Mouse (Mus musculus) embryonic facial prominence, embryonic 11.5 days (tissue): ENCODE measurements around the gene Tppp2. TPM values are rescaled to one million over a fixed set of nuclear protein-coding genes. Genes with fewer than 3 reads are reported as not detected.

ENCODE experiments used
- ATAC-seq: fragments of 200-750 bp; cut with Nextera tagmentation; replicated peaks from 2 replicates; pipeline ENCODE4 v1.8.0; 2017; ENCODE audit warnings: low read depth; ENCODE audit not compliant: insufficient number of reproducible peaks, low FRiP score, low TSS enrichment
- DNase-seq: peaks from one replicate; pipeline ENCODE4 v3.0.0-alpha.2; 2015; ENCODE audit warnings: low spot score
- H3K27ac ChIP-seq: fragments of 300-500 bp; sonication (generic); replicated peaks from 2 replicates; pipeline ENCODE4 v1.5.1; 2014; ENCODE audit warnings: mild to moderate bottlenecking, low read depth, low read length, control low read depth
- H3K27me3 ChIP-seq: fragments of 300-500 bp; sonication (generic); 2 replicates; pipeline ENCODE4 v1.6.1; 2014; ENCODE audit warnings: mild to moderate bottlenecking, low read length, moderate library complexity, mixed read lengths; ENCODE audit not compliant: control insufficient read depth, insufficient read depth
- H3K36me3 ChIP-seq: fragments of 300-500 bp; sonication (generic); replicated peaks from 2 replicates; pipeline ENCODE4 v1.6.1; 2014; ENCODE audit warnings: low read depth, mild to moderate bottlenecking, low read length, moderate library complexity, mixed read lengths; ENCODE audit not compliant: control insufficient read depth, insufficient read depth
- H3K4me1 ChIP-seq: fragments of 300-500 bp; sonication (generic); 2 replicates; pipeline ENCODE4 v1.6.1; 2014; ENCODE audit warnings: low read length, mixed read lengths; ENCODE audit not compliant: control insufficient read depth, insufficient read depth
- H3K4me2 ChIP-seq: fragments of 300-500 bp; sonication (generic); 2 replicates; pipeline ENCODE4 v1.6.1; 2014; ENCODE audit warnings: low read depth, mild to moderate bottlenecking, control low read depth, low read length, moderate library complexity
- H3K4me3 ChIP-seq: fragments of 300-500 bp; sonication (generic); 2 replicates; pipeline ENCODE4 v1.5.1; 2014; ENCODE audit warnings: low read depth, low read length, control low read depth
- H3K9ac ChIP-seq: fragments of 300-500 bp; sonication (generic); replicated peaks from 2 replicates; pipeline ENCODE4 v1.6.1; 2014; ENCODE audit warnings: mild to moderate bottlenecking, control low read depth, low read length
- H3K9me3 ChIP-seq: fragments of 300-500 bp; sonication (generic); replicated peaks from 2 replicates; pipeline ENCODE4 v1.6.1; 2016; ENCODE audit warnings: mild to moderate bottlenecking, low read length, inconsistent platforms, mixed read lengths; ENCODE audit not compliant: control insufficient read depth
- whole genome bisulfite sequencing: fragments of 180-500 bp; shearing (Covaris S2); extraction: QIAGEN DNeasy Blood & Tissue Kit; methylation state at CpG from one replicate; pipeline ENCODE4 v1.1.7; 2014; 5-methylcytosine and 5-hydroxymethylcytosine counted together
- polyA plus RNA-seq: library from polyadenylated mRNA; unstranded; fragments of >200 nt; fragmentation: Nextera tagmentation; extraction: Ambion mirVana; gene quantifications from 2 replicates; pipeline ENCODE4 v1.2.1, GENCODE M21; 2014

Gene Tppp2
- polyA plus RNA-seq, 1 experiment from 2014 or later = not detected

DNA sequence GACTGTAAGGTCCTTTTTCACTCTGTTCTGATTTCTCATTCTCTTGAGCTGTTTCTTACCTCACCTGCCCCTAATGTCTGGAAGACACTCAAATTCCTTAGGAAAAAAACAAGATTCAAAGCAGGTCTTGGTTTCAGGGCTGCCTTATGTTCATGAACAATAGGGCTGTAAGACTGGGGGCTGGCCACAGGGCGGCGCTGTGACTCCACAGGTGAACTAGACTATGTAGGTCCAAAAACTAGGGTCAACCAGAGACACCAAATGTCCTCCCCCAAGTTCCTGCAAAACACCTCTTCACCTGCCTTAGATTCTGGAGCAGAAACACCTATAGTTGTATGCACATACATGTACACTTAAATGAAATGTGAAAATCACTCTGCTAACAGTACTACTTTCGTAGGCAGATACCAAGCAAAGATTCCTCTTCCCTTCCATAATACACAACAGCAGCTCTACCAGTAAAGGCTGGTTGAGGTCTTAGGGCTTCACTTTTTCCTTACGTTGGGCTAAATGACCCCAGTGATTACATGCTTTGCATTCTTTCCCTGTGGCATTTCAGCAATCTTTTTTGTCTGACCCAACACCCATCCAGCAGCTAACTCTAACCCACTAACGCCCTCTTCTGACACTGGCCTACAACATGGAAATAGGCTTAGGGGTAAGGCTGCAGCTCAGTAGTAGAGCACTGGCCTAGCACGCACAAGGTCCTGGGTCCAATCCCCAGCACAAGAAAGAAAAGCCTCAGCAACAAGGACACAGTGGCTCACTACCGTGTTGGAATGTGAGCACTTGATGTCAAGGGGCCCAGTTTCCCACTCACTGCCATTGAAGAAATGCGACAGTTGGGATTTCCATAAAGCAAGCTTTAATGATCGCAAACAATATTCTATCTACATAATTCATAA, 15.2 kb upstream of the Tppp2 start:
- Histone ChIP-seq H3K27ac (no peak overlapping the region), H3K9ac (no peak overlapping the region), H3K4me3 (no peak overlapping the region), H3K4me2 (no peak overlapping the region), H3K36me3 (no peaks in the 10 kb centered on the region), H3K27me3 (no peaks in the 10 kb centered on the region), H3K9me3 (no peaks in the 10 kb centered on the region), H3K4me1 (no peaks in the 10 kb centered on the region)
- 58% methylated on average over 9 of the region's 9 CpGs for WGBS
- peak; percentile 83 for DNase-seq
- no peak for ATAC-seq

DNA sequence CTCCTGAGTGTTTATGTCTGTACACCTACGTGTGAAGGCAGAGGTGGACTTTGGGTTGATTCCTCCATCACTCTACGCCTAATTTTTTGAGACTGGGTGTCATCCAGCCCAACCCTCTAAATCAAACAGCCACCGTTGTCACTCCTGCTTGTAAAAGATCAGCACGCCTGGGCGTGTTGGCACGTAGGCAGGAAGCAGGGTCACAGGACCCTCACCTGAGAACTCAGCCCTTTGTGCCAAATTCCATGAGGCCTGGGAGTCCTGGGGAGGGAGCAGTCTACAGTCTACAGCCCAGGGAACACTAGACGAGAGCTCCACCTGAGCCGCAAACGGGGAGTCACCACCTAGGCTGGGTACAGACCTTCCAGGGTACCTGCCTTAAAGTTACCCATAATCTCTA, 14.4 kb upstream of the Tppp2 start:
- Histone ChIP-seq H3K9ac (no peak overlapping the region), H3K27ac (no peak overlapping the region; the same call in 1 of the 2 replicates), H3K4me1 (no peaks in the 10 kb centered on the region), H3K9me3 (no peaks in the 10 kb centered on the region), H3K36me3 (no peaks in the 10 kb centered on the region), H3K4me2 (no peak overlapping the region), H3K27me3 (no peaks in the 10 kb centered on the region), H3K4me3 (no peak overlapping the region)
- DNase-seq = no peak
- 84% methylated on average over 9 of the region's 9 CpGs for WGBS
- no peak for ATAC-seq

DNA sequence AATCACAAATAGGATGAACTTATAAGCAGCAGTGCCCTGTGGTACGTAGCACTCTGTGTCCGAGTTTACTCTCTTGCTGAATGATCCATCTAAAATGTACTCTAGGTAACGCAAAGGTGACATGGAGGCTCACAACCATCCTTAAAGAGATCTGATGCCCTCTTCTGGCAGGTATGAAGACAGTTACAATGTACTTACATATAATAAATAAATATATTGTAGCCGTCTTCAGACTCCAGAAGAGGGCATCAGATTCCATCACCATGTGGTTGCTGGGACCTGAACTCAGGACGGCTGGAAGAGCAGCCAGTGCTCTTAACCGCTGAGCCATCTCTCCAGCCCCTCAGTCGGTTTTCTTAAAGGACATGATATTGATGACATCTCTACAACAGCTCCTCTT, 13.5 kb upstream of the Tppp2 start:
- WGBS = 74% methylated on average over 7 of the region's 7 CpGs
- Histone ChIP-seq H3K9me3 (no peaks in the 10 kb centered on the region), H3K4me1 (no peaks in the 10 kb centered on the region), H3K36me3 (no peaks in the 10 kb centered on the region), H3K4me2 (no peak overlapping the region), H3K27ac (no peak overlapping the region), H3K4me3 (no peak overlapping the region), H3K27me3 (no peaks in the 10 kb centered on the region), H3K9ac (no peak overlapping the region)
- ATAC-seq (no peak), DNase-seq (no peak)

DNA sequence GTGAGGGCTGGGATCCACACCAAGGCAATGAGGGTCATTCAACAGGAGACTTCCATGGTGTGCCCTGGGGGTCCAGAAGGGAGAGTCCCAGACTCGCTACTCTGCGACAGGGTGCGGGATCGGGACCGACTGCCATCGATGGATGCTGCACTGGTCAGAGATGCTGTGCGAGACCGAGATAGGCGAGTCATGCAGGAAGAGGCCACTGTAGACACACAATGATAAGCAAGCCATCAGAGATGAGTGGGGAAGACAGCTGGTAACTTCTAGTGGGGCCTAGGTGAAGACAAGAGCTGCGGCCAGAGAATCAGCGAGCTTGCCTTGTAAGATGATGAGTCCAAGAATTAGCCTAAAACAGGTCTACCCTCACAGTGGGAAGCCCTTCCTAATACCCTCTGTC, 12.1 kb upstream of the Tppp2 start:
- Histone ChIP-seq H3K36me3 (no peaks in the 10 kb centered on the region), H3K9me3 (no peaks in the 10 kb centered on the region), H3K4me2 (no peak overlapping the region), H3K4me1 (no peaks in the 10 kb centered on the region), H3K4me3 (no peak overlapping the region), H3K27ac (no peak overlapping the region), H3K27me3 (no peaks in the 10 kb centered on the region), H3K9ac (no peak overlapping the region)
- DNase-seq = no peak
- 91% methylated on average over 11 of the region's 11 CpGs for WGBS
- no peak for ATAC-seq

DNA sequence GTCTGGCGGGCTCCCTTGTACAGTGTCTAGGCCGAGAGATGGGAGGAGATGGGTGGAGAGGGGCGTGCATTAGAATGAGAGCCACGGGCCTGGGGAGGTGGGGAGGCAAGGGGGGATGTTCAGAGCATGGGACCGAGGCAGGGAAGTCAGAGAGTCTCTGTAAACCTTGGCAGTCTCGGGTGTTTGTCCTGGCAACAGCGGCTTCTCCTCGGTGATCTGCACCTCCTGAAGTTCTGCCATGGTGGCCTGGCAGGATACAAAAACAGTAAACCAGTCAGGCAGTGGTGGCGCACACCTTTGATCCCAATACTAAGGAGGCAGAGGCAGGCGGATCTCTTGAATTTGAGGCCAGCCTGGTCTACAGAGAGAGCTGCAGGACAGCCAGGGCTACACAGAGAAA, 6.9 kb upstream of the Tppp2 start:
- no peak for DNase-seq
- 88% methylated on average over 10 of the region's 10 CpGs for WGBS
- no peak for ATAC-seq
- Histone ChIP-seq H3K9ac (no peak overlapping the region), H3K4me3 (no peak overlapping the region), H3K36me3 (no peaks in the 10 kb centered on the region), H3K27ac (no peak overlapping the region), H3K9me3 (no peaks in the 10 kb centered on the region), H3K27me3 (no peaks in the 10 kb centered on the region), H3K4me1 (no peaks in the 10 kb centered on the region), H3K4me2 (no peak overlapping the region)

DNA sequence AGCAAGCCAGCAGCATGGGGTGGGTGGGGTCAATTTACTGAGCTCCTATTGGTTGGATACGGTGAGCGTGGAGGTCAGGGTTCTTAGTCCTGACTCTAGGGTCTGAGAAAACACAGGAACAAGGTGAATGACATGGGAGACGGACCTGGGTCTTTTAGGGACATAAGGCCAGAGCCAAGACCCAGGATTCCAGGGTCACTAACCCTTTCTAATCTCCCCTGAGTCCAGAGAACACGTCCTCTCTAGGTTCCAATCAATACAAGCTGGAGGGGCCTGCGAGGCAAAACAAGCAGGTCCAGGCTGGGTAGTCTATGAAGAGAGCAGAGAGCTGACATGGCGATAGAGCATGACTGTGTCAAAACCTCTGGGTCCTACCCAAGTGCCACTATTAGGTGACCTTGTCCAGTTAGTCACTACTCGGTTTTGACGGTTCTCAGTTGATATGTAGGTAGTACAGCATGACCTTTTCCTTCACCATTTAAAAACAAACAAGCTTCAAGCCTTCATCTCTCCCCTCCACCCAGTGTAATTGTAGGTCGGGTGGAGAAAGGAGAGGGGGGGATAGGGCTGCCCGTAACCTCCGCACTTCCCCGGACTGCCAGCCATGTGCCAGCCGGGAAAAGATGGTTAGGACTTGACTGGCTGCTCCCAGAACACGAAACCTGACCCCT, 5.7 kb upstream of the Tppp2 start:
- WGBS = 5% methylated on average over 14 of the region's 14 CpGs
- no peaks in the 10 kb centered on the region for H3K36me3 ChIP-seq
- no peaks in the 10 kb centered on the region for H3K9me3 ChIP-seq
- ATAC-seq (peak; percentile 17; the same call in 1 of the 2 replicates), DNase-seq (no peak)
- peak overlapping the region; percentile 4 for H3K9ac ChIP-seq
- peak overlapping the region; percentile 96 for H3K4me2 ChIP-seq
- no peaks in the 10 kb centered on the region for H3K4me1 ChIP-seq
- H3K27ac ChIP-seq = no peak overlapping the region
- no peaks in the 10 kb centered on the region for H3K27me3 ChIP-seq
- peak overlapping the region; percentile 49 for H3K4me3 ChIP-seq

DNA sequence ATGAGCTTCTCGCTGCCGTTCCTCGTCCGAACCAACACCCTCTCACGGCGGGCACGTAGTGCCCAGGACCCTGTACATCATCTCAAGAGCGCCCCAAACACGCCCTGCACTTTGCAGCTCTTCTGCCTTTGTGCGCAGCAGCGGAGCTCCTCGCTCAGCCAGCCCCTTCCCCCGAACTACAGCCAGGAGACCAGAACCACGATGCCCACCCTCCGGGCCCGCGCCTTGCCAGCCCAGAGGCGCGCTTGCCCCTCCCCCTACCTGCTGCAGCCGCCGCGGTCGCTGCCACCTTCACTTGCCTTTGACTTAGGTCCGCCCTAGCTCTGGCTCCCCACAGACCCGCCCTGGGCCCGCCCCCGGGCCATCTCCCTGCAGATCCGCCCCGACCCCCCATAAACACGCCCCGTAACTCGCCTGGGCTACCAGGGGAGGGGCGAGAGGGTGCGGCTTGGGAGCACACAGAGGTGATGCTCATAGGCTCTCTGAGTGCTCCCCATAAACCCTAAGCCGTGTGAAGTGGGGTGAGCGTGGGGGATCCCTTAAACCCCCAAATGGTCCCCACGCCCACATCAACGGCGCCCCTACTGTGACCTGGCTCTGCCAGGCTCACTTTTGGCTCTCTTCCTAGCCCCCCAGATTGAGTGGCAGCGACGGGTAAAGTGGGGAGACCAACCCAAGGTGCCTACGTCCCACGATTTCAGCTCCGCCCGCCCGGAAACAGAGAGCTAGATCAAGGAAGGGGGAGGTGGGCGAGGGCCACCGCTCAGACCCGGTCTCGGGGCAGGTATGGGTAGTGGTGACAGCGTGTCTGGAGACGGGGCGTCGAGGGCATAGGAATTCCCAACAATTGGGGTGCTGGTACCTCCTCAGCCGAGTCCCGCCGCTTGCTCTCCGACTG, 4.9 kb upstream of the Tppp2 start:
- H3K4me3 ChIP-seq = peak overlapping the region; percentile 49
- H3K9me3 ChIP-seq = no peaks in the 10 kb centered on the region
- no peaks in the 10 kb centered on the region for H3K36me3 ChIP-seq
- H3K4me2 ChIP-seq = peak overlapping the region; percentile 96
- H3K4me1 ChIP-seq = no peaks in the 10 kb centered on the region
- peak; percentile 68 for DNase-seq
- no peak overlapping the region for H3K27ac ChIP-seq
- no peaks in the 10 kb centered on the region for H3K27me3 ChIP-seq
- under 1% methylated on average over 58 of the region's 58 CpGs for WGBS
- ATAC-seq = peak; percentile 75
- peak overlapping the region; percentile 4 for H3K9ac ChIP-seq
